Mouse (Mus musculus): ENCODE results near the gene Pfdn5. TPM values are rescaled to one million over a fixed set of nuclear protein-coding genes. Genes with fewer than 3 reads are reported as not detected.
A peak's percentile ranks its signal among the peaks of the same experiment; 100 is the strongest.

The Pfdn5 gene
- polyA plus RNA-seq (2016; fragmentation: Nextera tagmentation; extraction: Ambion mirVana): 433 and 448 TPM in 2 replicates

- peaks cover 54% of the 10 kb centered on the region for H3K36me3 ChIP-seq
- H3K27ac ChIP-seq: peak within 1 kb of the TSS; percentile 72
- H3K27me3 ChIP-seq: no peaks in the 10 kb centered on the region
- H3K9me3 ChIP-seq: no peaks in the 10 kb centered on the region
- peak within 1 kb of the TSS; percentile 84 for H3K4me2 ChIP-seq (replicated peaks)
- H3K9ac ChIP-seq: peak within 1 kb of the TSS; percentile 81
- under 1% methylated on average over 40 of the region's 40 CpGs for WGBS
- peaks cover 8% of the 10 kb centered on the region for H3K4me1 ChIP-seq
- ATAC-seq (ENCODE audit: insufficient number of reproducible peaks, insufficient read depth, low FRiP score, low TSS enrichment): peak; percentile 88; the same call in 1 of the 2 replicates
- peak within 1 kb of the TSS; percentile 90 for H3K4me3 ChIP-seq
Observed at GRCm38 (mm10) chr15:102326022-102326576, at the start of gene Pfdn5. TSS of gene Pfdn5 (plus strand) at chr15:102326116.

- peak overlapping the region; percentile 75 for H3K4me3 ChIP-seq
- H3K36me3 ChIP-seq: peaks cover 20% of the 10 kb centered on the region
- peaks cover 9% of the 10 kb centered on the region for H3K4me1 ChIP-seq
- ATAC-seq (ENCODE audit: insufficient number of reproducible peaks, insufficient read depth, low FRiP score, low TSS enrichment): no peak; the same call in 1 of the 2 replicates
- H3K4me2 ChIP-seq (replicated peaks): peak overlapping the region; percentile 70
- H3K9ac ChIP-seq: peak overlapping the region; percentile 66
- H3K9me3 ChIP-seq: no peaks in the 10 kb centered on the region
- peak overlapping the region; percentile 80 for H3K27ac ChIP-seq
- WGBS: 28% methylated on average over 7 of the region's 7 CpGs
- no peaks in the 10 kb centered on the region for H3K27me3 ChIP-seq
Observed at GRCm38 (mm10) chr15:102278726-102279091, 47.2 kb upstream of the Pfdn5 start.

- peak; percentile 93 for ATAC-seq (ENCODE audit: insufficient number of reproducible peaks, insufficient read depth, low FRiP score, low TSS enrichment)
- peak within 1 kb of the TSS; percentile 75 for H3K4me3 ChIP-seq
- H3K27me3 ChIP-seq: no peaks in the 10 kb centered on the region
- peak within 1 kb of the TSS; percentile 80 for H3K27ac ChIP-seq
- H3K4me2 ChIP-seq (replicated peaks): peak within 1 kb of the TSS; percentile 70
- H3K9ac ChIP-seq: peak within 1 kb of the TSS; percentile 74
- H3K4me1 ChIP-seq: peaks cover 9% of the 10 kb centered on the region
- H3K36me3 ChIP-seq: peaks cover 20% of the 10 kb centered on the region
- H3K9me3 ChIP-seq: no peaks in the 10 kb centered on the region
- WGBS: 1% methylated on average over 65 of the region's 65 CpGs
Observed at GRCm38 (mm10) chr15:102279092-102279782, 46.7 kb upstream of the Pfdn5 start, which contains the start of gene Mfsd5. TSS of gene Mfsd5 (plus strand) at chr15:102279454.

- H3K4me2 ChIP-seq (replicated peaks): peak overlapping the region; percentile 70
- H3K27ac ChIP-seq: peak overlapping the region; percentile 80
- 28% methylated on average over 13 of the region's 13 CpGs for whole genome bisulfite sequencing
- H3K9ac ChIP-seq: peak overlapping the region; percentile 74
- peaks cover 20% of the 10 kb centered on the region for H3K36me3 ChIP-seq
- no peaks in the 10 kb centered on the region for H3K9me3 ChIP-seq
- H3K27me3 ChIP-seq: no peaks in the 10 kb centered on the region
- peak overlapping the region; percentile 75 for H3K4me3 ChIP-seq
- H3K4me1 ChIP-seq: peaks cover 9% of the 10 kb centered on the region
- ATAC-seq (ENCODE audit: insufficient number of reproducible peaks, insufficient read depth, low FRiP score, low TSS enrichment): peak; percentile 5; the same call in 1 of the 2 replicates
Observed at GRCm38 (mm10) chr15:102279783-102280520, 46.0 kb upstream of the Pfdn5 start.

- Histone ChIP-seq H3K9ac (no peak overlapping the region; the same call in 1 of the 2 replicates), H3K27ac (peak overlapping the region; percentile 80; the same call in 1 of the 2 replicates), H3K9me3 (no peaks in the 10 kb centered on the region), H3K27me3 (no peaks in the 10 kb centered on the region), H3K4me3 (peak overlapping the region; percentile 75), H3K36me3 (peaks cover 20% of the 10 kb centered on the region), H3K4me1 (peaks cover 9% of the 10 kb centered on the region), H3K4me2 (replicated peaks) (peak overlapping the region; percentile 70)
- WGBS: 96% methylated on average over 19 of the region's 19 CpGs
- no peak for ATAC-seq (ENCODE audit: insufficient number of reproducible peaks, insufficient read depth, low FRiP score, low TSS enrichment)
Observed at GRCm38 (mm10) chr15:102280623-102281022, 45.3 kb upstream of the Pfdn5 start.

- ATAC-seq (ENCODE audit: insufficient number of reproducible peaks, insufficient read depth, low FRiP score, low TSS enrichment): no peak
- Histone ChIP-seq H3K9ac (no peak overlapping the region), H3K27ac (no peak overlapping the region), H3K4me2 (replicated peaks) (no peak overlapping the region), H3K9me3 (no peaks in the 10 kb centered on the region), H3K4me1 (peaks cover 9% of the 10 kb centered on the region), H3K27me3 (no peaks in the 10 kb centered on the region), H3K4me3 (no peak overlapping the region), H3K36me3 (peaks cover 20% of the 10 kb centered on the region)
- 81% methylated on average over 8 of the region's 8 CpGs for WGBS
Observed at GRCm38 (mm10) chr15:102282463-102283292, 43.2 kb upstream of the Pfdn5 start.

- no peak for ATAC-seq (ENCODE audit: insufficient number of reproducible peaks, insufficient read depth, low FRiP score, low TSS enrichment)
- peaks cover 9% of the 10 kb centered on the region for H3K4me1 ChIP-seq
- no peak overlapping the region for H3K4me3 ChIP-seq
- H3K9ac ChIP-seq: no peak overlapping the region
- 70% methylated on average over 3 of the region's 3 CpGs for WGBS
- H3K27me3 ChIP-seq: no peaks in the 10 kb centered on the region
- H3K4me2 ChIP-seq (replicated peaks): no peak overlapping the region
- H3K9me3 ChIP-seq: no peaks in the 10 kb centered on the region
- no peak overlapping the region for H3K27ac ChIP-seq
- H3K36me3 ChIP-seq: peaks cover 20% of the 10 kb centered on the region
Observed at GRCm38 (mm10) chr15:102283648-102284047, 42.3 kb upstream of the Pfdn5 start.

GRCm38 (mm10) chr15:102287395-102287794 is 38.5 kb upstream of the Pfdn5 start:
- Histone ChIP-seq H3K9ac (no peak overlapping the region), H3K27ac (no peak overlapping the region), H3K4me3 (no peak overlapping the region), H3K27me3 (no peaks in the 10 kb centered on the region), H3K4me2 (replicated peaks) (no peak overlapping the region), H3K9me3 (no peaks in the 10 kb centered on the region), H3K4me1 (no peaks in the 10 kb centered on the region), H3K36me3 (0 out of 2 replicates have a peak, but pooled peaks cover 2% of the 10 kb centered on the region)
- no peak for ATAC-seq (ENCODE audit: insufficient number of reproducible peaks, insufficient read depth, low FRiP score, low TSS enrichment)

- peak within 1 kb of the TSS; percentile 50; the same call in 1 of the 2 replicates for H3K27ac ChIP-seq
- H3K4me3 ChIP-seq: peak within 1 kb of the TSS; percentile 82
- 7% methylated on average over 25 of the region's 25 CpGs for WGBS
- H3K4me2 ChIP-seq (replicated peaks): peak within 1 kb of the TSS; percentile 91
- ATAC-seq (ENCODE audit: insufficient number of reproducible peaks, insufficient read depth, low FRiP score, low TSS enrichment): peak; percentile 95
- H3K9ac ChIP-seq: peak within 1 kb of the TSS; percentile 65
- H3K4me1 ChIP-seq: 0 out of 2 replicates have a peak, but pooled peaks cover 9% of the 10 kb centered on the region
- H3K9me3 ChIP-seq: no peaks in the 10 kb centered on the region
- H3K27me3 ChIP-seq: no peaks in the 10 kb centered on the region
- peaks cover 22% of the 10 kb centered on the region for H3K36me3 ChIP-seq
Observed at GRCm38 (mm10) chr15:102295633-102296367, 30.1 kb upstream of the Pfdn5 start, which contains the start of gene Espl1. TSS of gene Espl1 (plus strand) at chr15:102296266.

- peak overlapping the region; percentile 91 for H3K4me2 ChIP-seq (replicated peaks)
- H3K4me1 ChIP-seq: 0 out of 2 replicates have a peak, but pooled peaks cover 9% of the 10 kb centered on the region
- WGBS: 5% methylated on average over 24 of the region's 24 CpGs
- peak overlapping the region; percentile 82 for H3K4me3 ChIP-seq
- no peaks in the 10 kb centered on the region for H3K27me3 ChIP-seq
- peak overlapping the region; percentile 65 for H3K9ac ChIP-seq
- peak overlapping the region; percentile 50; the same call in 1 of the 2 replicates for H3K27ac ChIP-seq
- ATAC-seq (ENCODE audit: insufficient number of reproducible peaks, insufficient read depth, low FRiP score, low TSS enrichment): peak; percentile 54
- peaks cover 29% of the 10 kb centered on the region for H3K36me3 ChIP-seq
- H3K9me3 ChIP-seq: no peaks in the 10 kb centered on the region
Observed at GRCm38 (mm10) chr15:102296368-102297006, 29.4 kb upstream of the Pfdn5 start.
